Mouse (Mus musculus) limb, embryonic 11.5 days (tissue): ENCODE measurements at regions not wholly inside any gene's neighbourhood (a gene's known extent, or its start where the extent isn't known, plus 50 kb on each side); places are given as distances from the start of the nearest gene placed in this dataset.

ENCODE experiments used
- ATAC-seq: fragments of 200-750 bp; cut with Nextera tagmentation; 2 replicates; pipeline ENCODE4 v1.8.0; 2017; ENCODE audit warnings: low read depth; ENCODE audit not compliant: insufficient number of reproducible peaks, low FRiP score, low TSS enrichment
- DNase-seq: peaks from one replicate; pipeline ENCODE4 v3.0.0-alpha.2; 2015; ENCODE audit warnings: low spot score
- H3K27ac ChIP-seq: fragments of 300-500 bp; sonication (generic); replicated peaks from 2 replicates; pipeline ENCODE4 v1.5.1; 2014; ENCODE audit warnings: low read depth, mild to moderate bottlenecking, low read length
- H3K27me3 ChIP-seq: fragments of 300-500 bp; sonication (generic); 2 replicates; pipeline ENCODE4 v1.6.1; 2014; ENCODE audit warnings: mild to moderate bottlenecking, low read length, mixed read lengths; ENCODE audit not compliant: control insufficient read depth, insufficient read depth
- H3K36me3 ChIP-seq: fragments of 300-500 bp; sonication (generic); 2 replicates; pipeline ENCODE4 v1.6.1; 2014; ENCODE audit warnings: mild to moderate bottlenecking, low read length, moderate library complexity, mixed read lengths; ENCODE audit not compliant: control insufficient read depth, insufficient read depth
- H3K4me1 ChIP-seq: fragments of 300-500 bp; sonication (generic); 2 replicates; pipeline ENCODE4 v1.6.1; 2014; ENCODE audit warnings: low read length, mixed read lengths; ENCODE audit not compliant: control insufficient read depth, insufficient read depth
- H3K4me2 ChIP-seq: fragments of 300-500 bp; sonication (generic); 2 replicates; pipeline ENCODE4 v1.6.1; 2014; ENCODE audit warnings: low read depth, mild to moderate bottlenecking, moderate library complexity; ENCODE audit not compliant: severe bottlenecking
- H3K4me3 ChIP-seq: fragments of 300-500 bp; sonication (generic); 2 replicates; pipeline ENCODE4 v1.5.1; 2014; ENCODE audit warnings: low read depth, low read length
- H3K9ac ChIP-seq: fragments of 300-500 bp; sonication (generic); 2 replicates; pipeline ENCODE4 v1.6.1; 2014; ENCODE audit warnings: mild to moderate bottlenecking, low read length
- H3K9me3 ChIP-seq: fragments of 300-500 bp; sonication (generic); 2 replicates; pipeline ENCODE4 v1.6.1; 2016; ENCODE audit warnings: low read length; ENCODE audit not compliant: control insufficient read depth
- WGBS: fragments of 180-500 bp; shearing (Covaris S2); extraction: QIAGEN DNeasy Blood & Tissue Kit; methylation state at CpG from one replicate; pipeline ENCODE4 v1.1.7; 2014; 5-methylcytosine and 5-hydroxymethylcytosine counted together

GRCm38 (mm10) chr4:9107295-9107694, 868.5 kb upstream of the Car8 start:
- H3K36me3 ChIP-seq = no peaks in the 10 kb centered on the region
- no peak overlapping the region for H3K4me2 ChIP-seq
- H3K9ac ChIP-seq = no peak overlapping the region
- no peaks in the 10 kb centered on the region for H3K27me3 ChIP-seq
- H3K9me3 ChIP-seq = no peaks in the 10 kb centered on the region
- no peak for ATAC-seq
- 82% methylated on average over 14 of the region's 14 CpGs for WGBS
- H3K4me3 ChIP-seq = no peak overlapping the region
- no peak overlapping the region for H3K27ac ChIP-seq
- no peak for DNase-seq
- H3K4me1 ChIP-seq = no peaks in the 10 kb centered on the region

GRCm38 (mm10) chr4:9106778-9107177, 867.9 kb upstream of the Car8 start:
- no peak for DNase-seq
- Histone ChIP-seq H3K27ac (no peak overlapping the region), H3K4me2 (no peak overlapping the region), H3K36me3 (no peaks in the 10 kb centered on the region), H3K9ac (no peak overlapping the region), H3K27me3 (no peaks in the 10 kb centered on the region), H3K9me3 (no peaks in the 10 kb centered on the region), H3K4me1 (no peaks in the 10 kb centered on the region), H3K4me3 (no peak overlapping the region)
- WGBS = 89% methylated on average over 9 of the region's 9 CpGs
- ATAC-seq = no peak

GRCm38 (mm10) chr4:9104657-9105056, 865.8 kb upstream of the Car8 start:
- Histone ChIP-seq H3K9me3 (no peaks in the 10 kb centered on the region), H3K27me3 (no peaks in the 10 kb centered on the region), H3K36me3 (no peaks in the 10 kb centered on the region), H3K4me2 (no peak overlapping the region), H3K9ac (no peak overlapping the region), H3K4me1 (no peaks in the 10 kb centered on the region), H3K4me3 (no peak overlapping the region), H3K27ac (no peak overlapping the region)
- DNase-seq = no peak
- 39% methylated on average over 6 of the region's 6 CpGs for WGBS
- no peak for ATAC-seq

GRCm38 (mm10) chr4:9103958-9104357, 865.1 kb upstream of the Car8 start:
- Histone ChIP-seq H3K4me1 (no peaks in the 10 kb centered on the region), H3K27ac (no peak overlapping the region), H3K9ac (no peak overlapping the region), H3K36me3 (no peaks in the 10 kb centered on the region), H3K9me3 (no peaks in the 10 kb centered on the region), H3K4me2 (no peak overlapping the region), H3K4me3 (no peak overlapping the region), H3K27me3 (no peaks in the 10 kb centered on the region)
- ATAC-seq (no peak), DNase-seq (no peak)
- WGBS = 47% methylated on average over 8 of the region's 8 CpGs

GRCm38 (mm10) chr4:9096809-9097700, 858.2 kb upstream of the Car8 start:
- Histone ChIP-seq H3K27me3 (no peaks in the 10 kb centered on the region), H3K9me3 (no peaks in the 10 kb centered on the region), H3K4me3 (no peak overlapping the region), H3K27ac (no peak overlapping the region), H3K9ac (no peak overlapping the region), H3K36me3 (no peaks in the 10 kb centered on the region), H3K4me2 (no peak overlapping the region), H3K4me1 (peaks cover 9% of the 10 kb centered on the region; the same call in 1 of the 2 replicates)
- ATAC-seq = peak; percentile 58; the same call in 1 of the 2 replicates
- 32% methylated on average over 24 of the region's 24 CpGs for WGBS
- DNase-seq = peak; percentile 97

- Histone ChIP-seq H3K36me3 (no peaks in the 10 kb centered on the region), H3K9ac (no peak overlapping the region), H3K4me1 (peaks cover 9% of the 10 kb centered on the region; the same call in 1 of the 2 replicates), H3K9me3 (no peaks in the 10 kb centered on the region), H3K4me3 (no peak overlapping the region), H3K4me2 (no peak overlapping the region), H3K27me3 (no peaks in the 10 kb centered on the region), H3K27ac (no peak overlapping the region)
- ATAC-seq (peak; percentile 6; the same call in 1 of the 2 replicates), DNase-seq (no peak)
- 65% methylated on average over 2 of the region's 2 CpGs for WGBS
Measured at GRCm38 (mm10) chr4:9096274-9096673, 857.4 kb upstream of the Car8 start.

- no peaks in the 10 kb centered on the region for H3K9me3 ChIP-seq
- ATAC-seq (no peak), DNase-seq (no peak)
- H3K9ac ChIP-seq = no peak overlapping the region
- H3K4me2 ChIP-seq = no peak overlapping the region
- H3K36me3 ChIP-seq = no peaks in the 10 kb centered on the region
- H3K4me3 ChIP-seq = no peak overlapping the region
- peaks cover 9% of the 10 kb centered on the region; the same call in 1 of the 2 replicates for H3K4me1 ChIP-seq
- 53% methylated on average over 7 of the region's 7 CpGs for WGBS
- H3K27ac ChIP-seq = no peak overlapping the region
- no peaks in the 10 kb centered on the region for H3K27me3 ChIP-seq
Measured at GRCm38 (mm10) chr4:9095646-9096045, 856.8 kb upstream of the Car8 start.

- no peak overlapping the region for H3K9ac ChIP-seq
- peaks cover 9% of the 10 kb centered on the region; the same call in 1 of the 2 replicates for H3K4me1 ChIP-seq
- no peaks in the 10 kb centered on the region for H3K9me3 ChIP-seq
- peak; percentile 54 for DNase-seq
- H3K4me2 ChIP-seq = 0 out of 2 replicates have a peak overlapping the region, but pooled peaks have one; percentile 25
- peak; percentile 49; the same call in 1 of the 2 replicates for ATAC-seq
- no peaks in the 10 kb centered on the region for H3K27me3 ChIP-seq
- no peak overlapping the region for H3K27ac ChIP-seq
- H3K36me3 ChIP-seq = no peaks in the 10 kb centered on the region
- no peak overlapping the region for H3K4me3 ChIP-seq
- 20% methylated on average over 10 of the region's 10 CpGs for WGBS
Measured at GRCm38 (mm10) chr4:9094522-9094921, 855.7 kb upstream of the Car8 start.
